Mouse (Mus musculus) hindbrain, embryonic 10.5 days (tissue): Measurements from ENCODE around the gene Qsox2. TPM values are rescaled to one million over a fixed set of nuclear protein-coding genes. Genes with fewer than 3 reads are reported as not detected.

Experiments
- DNase-seq: peaks from one replicate; pipeline ENCODE4 v3.0.0-alpha.2; 2017; ENCODE audit warnings: low spot score
- H3K27ac ChIP-seq: fragments of 300-500 bp; sonication (generic); 2 replicates; pipeline ENCODE4 v1.5.1; 2016; ENCODE audit warnings: mild to moderate bottlenecking, moderate library complexity
- H3K27me3 ChIP-seq: fragments of 300-500 bp; sonication (generic); 2 replicates; pipeline ENCODE4 v1.6.1; 2016; ENCODE audit warnings: mild to moderate bottlenecking; ENCODE audit not compliant: poor library complexity, insufficient read depth, severe bottlenecking
- H3K36me3 ChIP-seq: fragments of 300-500 bp; sonication (generic); 2 replicates; pipeline ENCODE4 v1.6.1; 2016; ENCODE audit warnings: mild to moderate bottlenecking, moderate library complexity
- H3K4me1 ChIP-seq: fragments of 300-500 bp; sonication (generic); replicated peaks from 2 replicates; pipeline ENCODE4 v1.6.1; 2016; ENCODE audit warnings: mild to moderate bottlenecking
- H3K4me3 ChIP-seq: fragments of 300-500 bp; sonication (generic); 2 replicates; pipeline ENCODE4 v1.5.1; 2016; ENCODE audit warnings: mild to moderate bottlenecking, moderate library complexity
- H3K9me3 ChIP-seq: fragments of 300-500 bp; sonication (generic); 2 replicates; pipeline ENCODE4 v1.6.1; 2016; ENCODE audit warnings: mild to moderate bottlenecking, moderate library complexity
- WGBS: fragments of 180-500 bp; shearing (Covaris S2); methylation state at CpG from one replicate; pipeline ENCODE4 v1.1.7; 2016; 5-methylcytosine and 5-hydroxymethylcytosine counted together
- polyA plus RNA-seq: library from polyadenylated mRNA; unstranded; fragments of >200 nt; fragmentation: Nextera tagmentation; extraction: Ambion mirVana; gene quantifications from 2 replicates; pipeline ENCODE4 v1.2.1, GENCODE M21; 2016

Qsox2 gene
- polyA plus RNA-seq, 1 experiment from 2014 or later, result 19.1 TPM

- Histone ChIP-seq H3K9me3 (no peaks in the 10 kb centered on the region), H3K36me3 (no peaks in the 10 kb centered on the region), H3K27me3 (peaks cover 35% of the 10 kb centered on the region), H3K27ac (no peak overlapping the region), H3K4me3 (no peak overlapping the region), H3K4me1 (peaks cover 43% of the 10 kb centered on the region)
- DNase-seq, result no peak
- WGBS, result 58% methylated on average over 2 of the region's 2 CpGs
These were observed 60.1 kb downstream of the Qsox2 start for GRCm38 (mm10) chr2:26177189-26177588.

DNA sequence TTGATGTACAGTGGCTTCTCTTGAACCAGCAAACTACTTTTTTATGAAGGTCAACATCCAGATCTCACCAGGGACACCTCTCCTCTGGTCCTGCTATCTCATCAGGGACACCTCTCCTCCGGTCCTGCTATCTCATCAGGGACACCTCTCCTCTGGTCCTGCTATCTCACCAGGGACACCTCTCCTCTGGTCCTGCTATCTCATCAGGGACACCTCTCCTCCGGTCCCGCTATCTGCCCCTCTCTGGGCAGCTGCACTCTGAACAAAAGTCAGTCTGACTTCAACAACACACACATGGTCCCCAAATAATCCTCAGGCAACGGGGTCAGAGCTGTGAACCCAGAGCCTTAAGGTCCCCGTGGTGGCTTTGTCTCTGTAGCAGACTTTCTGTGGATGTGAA lies 60.6 kb downstream of the Qsox2 start:
- no peak for DNase-seq
- Histone ChIP-seq H3K27me3 (peaks cover 36% of the 10 kb centered on the region), H3K27ac (no peak overlapping the region), H3K36me3 (no peaks in the 10 kb centered on the region), H3K4me1 (peaks cover 38% of the 10 kb centered on the region), H3K4me3 (no peak overlapping the region), H3K9me3 (no peaks in the 10 kb centered on the region)
- 57% methylated on average over 5 of the region's 5 CpGs for WGBS

- Histone ChIP-seq H3K36me3 (no peaks in the 10 kb centered on the region), H3K4me1 (peaks cover 53% of the 10 kb centered on the region), H3K27me3 (peaks cover 51% of the 10 kb centered on the region), H3K9me3 (no peaks in the 10 kb centered on the region), H3K4me3 (no peak overlapping the region), H3K27ac (peak overlapping the region; percentile 46; the same call in 1 of the 2 replicates)
- 51% methylated on average over 4 of the region's 4 CpGs for WGBS
- DNase-seq, result no peak
These were observed 62.1 kb downstream of the Qsox2 start for GRCm38 (mm10) chr2:26175191-26175590.

DNA sequence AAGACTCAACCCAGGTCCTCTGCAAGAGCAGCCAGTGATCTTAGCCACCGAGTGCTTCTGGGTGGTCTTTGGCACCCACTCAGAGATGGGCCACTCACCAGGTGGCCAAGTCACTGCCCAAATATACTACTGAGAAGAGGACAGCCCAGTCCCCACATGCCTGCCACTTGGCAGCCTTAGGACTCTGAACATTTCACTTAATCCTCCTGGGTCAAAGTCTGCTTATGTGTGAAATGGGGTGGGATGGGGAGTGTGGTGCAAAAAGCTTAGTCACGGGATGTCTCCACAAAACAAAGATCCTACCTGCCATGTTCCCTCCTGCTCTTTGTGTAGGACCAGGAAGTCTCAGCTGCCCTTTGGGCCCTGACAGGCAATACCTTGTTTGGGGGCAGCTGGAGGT lies 65.2 kb downstream of the Qsox2 start:
- DNase-seq, result no peak
- 88% methylated on average over 2 of the region's 2 CpGs for WGBS
- Histone ChIP-seq H3K9me3 (no peaks in the 10 kb centered on the region), H3K4me1 (peaks cover 68% of the 10 kb centered on the region), H3K27me3 (peaks cover 50% of the 10 kb centered on the region), H3K36me3 (no peaks in the 10 kb centered on the region), H3K27ac (no peak overlapping the region), H3K4me3 (no peak overlapping the region)

- H3K4me1 ChIP-seq, result peaks cover 50% of the 10 kb centered on the region
- 50% methylated on average over 2 of the region's 2 CpGs for WGBS
These were observed 66.9 kb downstream of the Qsox2 start for GRCm38 (mm10) chr2:26170376-26170775.

GRCm38 (mm10) chr2:26168843-26169579 lies 68.3 kb downstream of the Qsox2 start:
- Histone ChIP-seq H3K9me3 (no peaks in the 10 kb centered on the region), H3K27ac (peak overlapping the region; percentile 63), H3K4me1 (peaks cover 48% of the 10 kb centered on the region), H3K36me3 (no peaks in the 10 kb centered on the region), H3K4me3 (no peak overlapping the region), H3K27me3 (peaks cover 46% of the 10 kb centered on the region)
- WGBS, result 21% methylated on average over 11 of the region's 11 CpGs
- DNase-seq, result peak; percentile 68

More at GRCm38 (mm10) chr2:26170376-26170775, 66.9 kb downstream of the Qsox2 start:
- Histone ChIP-seq H3K36me3 (no peaks in the 10 kb centered on the region), H3K4me3 (no peak overlapping the region), H3K27me3 (peaks cover 51% of the 10 kb centered on the region), H3K27ac (no peak overlapping the region), H3K9me3 (no peaks in the 10 kb centered on the region)
- no peak for DNase-seq

DNA sequence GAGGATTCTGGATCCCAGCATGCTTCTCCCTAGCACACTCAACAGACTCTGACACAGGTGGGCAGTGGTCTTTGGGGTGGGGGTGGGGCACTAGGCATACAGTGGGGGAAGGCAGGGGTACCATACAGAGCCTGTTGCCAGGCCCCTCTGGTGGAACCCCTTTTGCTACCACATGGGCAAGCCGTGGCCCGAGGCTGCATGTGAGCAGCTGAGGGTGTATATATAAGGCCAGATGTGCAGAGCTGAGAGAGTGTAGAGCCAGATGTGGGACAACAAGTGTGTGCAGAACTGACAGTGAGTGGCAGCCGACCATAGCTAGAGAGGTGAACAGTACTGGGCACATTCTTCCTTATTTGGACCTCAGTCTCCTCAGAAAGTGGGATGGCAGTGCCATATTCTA lies 70.4 kb downstream of the Qsox2 start:
- WGBS, result 84% methylated on average over 3 of the region's 3 CpGs
- no peaks in the 10 kb centered on the region for H3K9me3 ChIP-seq
- no peak overlapping the region for H3K4me3 ChIP-seq
- DNase-seq, result no peak
- H3K27me3 ChIP-seq, result peaks cover 27% of the 10 kb centered on the region
- peaks cover 61% of the 10 kb centered on the region for H3K4me1 ChIP-seq
- no peaks in the 10 kb centered on the region for H3K36me3 ChIP-seq
- no peak overlapping the region for H3K27ac ChIP-seq

Other genes starting within 250 kb of the Qsox2 start
- 94.4 and 96.9 TPM in 2 replicates for gene Ubac1, start 215.8 kb downstream of the Qsox2 start, polyA plus RNA-seq
- gene Nacc2, start 114.3 kb downstream of the Qsox2 start, polyA plus RNA-seq, result 6.2 and 8.4 TPM in 2 replicates
- gene Lhx3, start 29.2 kb downstream of the Qsox2 start, polyA plus RNA-seq, result 4.4 and 6.3 TPM in 2 replicates
- 0.10 and 0.20 TPM in 2 replicates for gene Ccdc187, start 57.0 kb upstream of the Qsox2 start, polyA plus RNA-seq
- gene Gpsm1, start 78.0 kb upstream of the Qsox2 start, polyA plus RNA-seq, result 99.2 and 114 TPM in 2 replicates
- 36.8 and 38.8 TPM in 2 replicates for gene Dnlz, start 114.6 kb upstream of the Qsox2 start, polyA plus RNA-seq
- gene Card9, start 123.4 kb upstream of the Qsox2 start, polyA plus RNA-seq, result 0.62 and 1.1 TPM in 2 replicates
- 35.3 and 35.5 TPM in 2 replicates for gene Snapc4, start 143.1 kb upstream of the Qsox2 start, polyA plus RNA-seq
- 136 and 141 TPM in 2 replicates for gene Entr1, start 151.8 kb upstream of the Qsox2 start, polyA plus RNA-seq
- 132 and 139 TPM in 2 replicates for gene Pmpca, start 151.8 kb upstream of the Qsox2 start, polyA plus RNA-seq
- gene Inpp5e, start 171.7 kb upstream of the Qsox2 start, polyA plus RNA-seq, result 23.8 and 29.7 TPM in 2 replicates
- 25.2 and 28.9 TPM in 2 replicates for gene Sec16a, start 207.7 kb upstream of the Qsox2 start, polyA plus RNA-seq